Mouse (Mus musculus) midbrain, embryonic 16.5 days (tissue): ENCODE results near the gene Cpa1. TPM values are rescaled to one million over a fixed set of nuclear protein-coding genes. Genes with fewer than 3 reads are reported as not detected.
A peak's percentile ranks its signal among the peaks of the same experiment; 100 is the strongest.

Experiments
- ATAC-seq: fragments of 200-750 bp; cut with Nextera tagmentation; 2 replicates; pipeline ENCODE4 v1.8.0; 2017; ENCODE audit warnings: moderate TSS enrichment
- H3K27ac ChIP-seq: fragments of 300-500 bp; sonication (generic); 2 replicates; pipeline ENCODE4 v1.5.1; 2014; ENCODE audit warnings: mild to moderate bottlenecking, low read length, mixed read lengths
- H3K27me3 ChIP-seq: fragments of 300-500 bp; sonication (generic); 2 replicates; pipeline ENCODE4 v1.6.1; 2014; ENCODE audit warnings: low read depth, low read length, mixed read lengths; ENCODE audit not compliant: control insufficient read depth, insufficient read depth
- H3K36me3 ChIP-seq: fragments of 300-500 bp; sonication (generic); 2 replicates; pipeline ENCODE4 v1.6.1; 2014; ENCODE audit warnings: mild to moderate bottlenecking, low read length, moderate library complexity, mixed read lengths; ENCODE audit not compliant: control insufficient read depth, insufficient read depth
- H3K4me1 ChIP-seq: fragments of 300-500 bp; sonication (generic); 2 replicates; pipeline ENCODE4 v1.6.1; 2014; ENCODE audit warnings: mild to moderate bottlenecking, low read length, mixed read lengths; ENCODE audit not compliant: control insufficient read depth, insufficient read depth
- H3K4me2 ChIP-seq: fragments of 300-500 bp; sonication (generic); 2 replicates; pipeline ENCODE4 v1.6.1; 2014; ENCODE audit warnings: mild to moderate bottlenecking, low read length, mixed read lengths
- H3K4me3 ChIP-seq: fragments of 300-500 bp; sonication (generic); 2 replicates; pipeline ENCODE4 v1.5.1; 2014; ENCODE audit warnings: low read depth, mild to moderate bottlenecking, low read length, moderate library complexity, mixed read lengths
- H3K9ac ChIP-seq: fragments of 300-500 bp; sonication (generic); 2 replicates; pipeline ENCODE4 v1.6.1; 2014; ENCODE audit warnings: low read depth, low read length, mixed read lengths
- H3K9me3 ChIP-seq: fragments of 300-500 bp; sonication (generic); replicated peaks from 2 replicates; pipeline ENCODE4 v1.6.1; 2014; ENCODE audit warnings: mild to moderate bottlenecking, low read length, mixed read lengths; ENCODE audit not compliant: control insufficient read depth, poor library complexity, severe bottlenecking
- WGBS: fragments of 180-500 bp; shearing (Covaris S2); extraction: QIAGEN DNeasy Blood & Tissue Kit; methylation state at CpG from one replicate; pipeline ENCODE4 v1.1.7; 2014; 5-methylcytosine and 5-hydroxymethylcytosine counted together
- polyA plus RNA-seq: library from polyadenylated mRNA; unstranded; fragments of >200 nt; fragmentation: Nextera tagmentation; extraction: Ambion mirVana; gene quantifications from 2 replicates; pipeline ENCODE4 v1.2.1, GENCODE M21; 2015

Gene Cpa1
- polyA plus RNA-seq, 1 experiment from 2014 or later = 0.90 TPM

DNA sequence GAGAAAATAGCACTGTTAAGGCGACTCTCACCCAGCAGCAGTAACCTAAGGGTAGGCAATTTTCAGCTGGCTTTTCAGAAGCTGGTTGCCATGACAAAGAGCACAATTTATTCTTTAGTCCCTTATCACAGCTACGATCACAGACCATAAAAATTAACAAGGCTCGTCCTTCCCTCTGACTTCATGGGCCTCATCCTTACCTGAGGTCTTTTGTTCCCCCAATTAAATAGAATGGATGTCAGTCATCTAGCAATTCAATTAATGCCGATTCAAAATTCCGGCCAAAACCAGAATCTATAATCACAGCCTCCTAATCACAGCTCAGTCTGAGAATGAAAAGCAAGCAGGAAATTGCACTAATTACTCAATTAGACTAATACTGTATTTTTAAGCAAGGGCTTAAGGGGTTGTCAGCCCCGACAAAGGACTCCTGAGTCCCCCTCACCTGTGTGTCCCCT lies 15.4 kb downstream of the Cpa1 start:
- peak overlapping the region; percentile 30; the same call in 1 of the 2 replicates for H3K9ac ChIP-seq
- peak overlapping the region; percentile 87 for H3K27ac ChIP-seq
- no peaks in the 10 kb centered on the region for H3K9me3 ChIP-seq
- 12% methylated on average over 6 of the region's 6 CpGs for WGBS
- H3K4me3 ChIP-seq = no peak overlapping the region
- H3K4me2 ChIP-seq = no peak overlapping the region
- no peaks in the 10 kb centered on the region for H3K27me3 ChIP-seq
- H3K36me3 ChIP-seq = no peaks in the 10 kb centered on the region
- peak; percentile 72 for ATAC-seq
- peaks cover 41% of the 10 kb centered on the region for H3K4me1 ChIP-seq

DNA sequence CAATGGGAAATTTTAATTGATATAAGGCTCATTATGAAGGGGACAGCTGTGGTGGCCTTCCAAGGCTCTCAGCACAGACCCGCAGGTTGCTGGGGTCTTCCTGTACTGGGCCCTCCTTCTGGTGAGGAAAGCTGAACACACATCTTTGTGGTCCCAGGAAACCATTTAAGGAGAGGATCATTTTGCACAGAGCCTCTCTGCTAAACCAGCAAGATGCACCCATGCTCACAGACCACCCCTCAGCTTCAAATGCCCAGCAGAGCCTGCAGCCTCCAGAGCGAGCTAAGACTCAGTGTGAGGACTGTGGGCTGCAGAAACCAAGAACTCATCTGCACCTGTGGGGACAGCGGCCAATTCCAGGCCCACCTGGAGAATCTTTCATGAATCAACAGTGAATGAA lies 15.9 kb downstream of the Cpa1 start:
- ATAC-seq = peak; percentile 43; the same call in 1 of the 2 replicates
- 57% methylated on average over 3 of the region's 3 CpGs for WGBS

DNA sequence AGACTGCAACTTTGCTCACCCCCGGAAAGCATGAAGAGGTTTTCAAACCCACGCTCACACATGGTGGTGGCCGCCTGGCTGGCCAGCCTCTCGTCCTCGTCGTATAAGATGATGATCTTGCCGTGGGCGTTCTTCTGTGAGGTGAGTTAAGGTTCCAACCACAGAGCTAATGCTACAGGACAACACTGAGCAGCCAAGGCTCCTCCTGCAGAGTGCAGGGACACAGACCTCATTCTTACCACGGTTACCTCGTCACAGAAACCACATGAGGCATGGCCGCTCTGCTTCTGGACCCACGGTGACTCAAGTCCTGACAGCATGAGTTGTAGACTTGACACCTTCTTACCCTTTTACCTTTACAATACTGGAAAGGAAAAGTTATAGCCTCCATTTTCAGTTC lies 18.3 kb downstream of the Cpa1 start:
- no peak overlapping the region for H3K9ac ChIP-seq
- no peaks in the 10 kb centered on the region for H3K27me3 ChIP-seq
- H3K4me3 ChIP-seq = no peak overlapping the region
- peaks cover 39% of the 10 kb centered on the region for H3K4me1 ChIP-seq
- H3K9me3 ChIP-seq = no peaks in the 10 kb centered on the region
- 97% methylated on average over 12 of the region's 12 CpGs for WGBS
- H3K36me3 ChIP-seq = no peaks in the 10 kb centered on the region
- no peak overlapping the region for H3K27ac ChIP-seq
- no peak overlapping the region for H3K4me2 ChIP-seq
- ATAC-seq = no peak

More for the DNA sequence above, 15.9 kb downstream of the Cpa1 start:
- no peaks in the 10 kb centered on the region for H3K36me3 ChIP-seq
- no peak overlapping the region for H3K4me2 ChIP-seq
- peak overlapping the region; percentile 87 for H3K27ac ChIP-seq
- no peaks in the 10 kb centered on the region for H3K9me3 ChIP-seq
- H3K4me1 ChIP-seq = peaks cover 41% of the 10 kb centered on the region
- no peak overlapping the region for H3K4me3 ChIP-seq
- H3K9ac ChIP-seq = peak overlapping the region; percentile 30; the same call in 1 of the 2 replicates
- H3K27me3 ChIP-seq = no peaks in the 10 kb centered on the region

DNA sequence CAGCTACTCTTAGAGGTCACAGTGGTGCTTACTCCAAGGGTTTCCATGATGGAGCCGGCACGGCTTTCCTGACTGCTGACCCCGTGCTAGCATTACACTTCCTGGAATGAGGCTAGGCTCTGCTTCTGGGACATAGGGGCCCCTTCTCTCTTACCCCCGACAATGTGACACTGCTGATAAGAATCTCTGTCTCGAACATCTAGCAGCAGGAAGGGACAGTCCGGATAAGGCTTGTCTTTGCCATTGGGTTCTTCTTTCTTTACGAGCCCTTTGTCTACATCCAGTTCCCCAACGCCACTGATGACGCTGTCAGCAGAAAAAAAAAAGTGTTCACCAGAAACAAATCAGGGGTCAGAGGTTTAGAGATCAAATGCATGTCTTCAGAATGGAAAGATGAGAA lies 19.6 kb downstream of the Cpa1 start:
- ATAC-seq = no peak
- no peaks in the 10 kb centered on the region for H3K36me3 ChIP-seq
- H3K27me3 ChIP-seq = no peaks in the 10 kb centered on the region
- no peak overlapping the region for H3K9ac ChIP-seq
- H3K27ac ChIP-seq = no peak overlapping the region
- peaks cover 28% of the 10 kb centered on the region for H3K4me1 ChIP-seq
- 79% methylated on average over 9 of the region's 9 CpGs for WGBS
- no peak overlapping the region for H3K4me3 ChIP-seq
- H3K4me2 ChIP-seq = no peak overlapping the region
- no peaks in the 10 kb centered on the region for H3K9me3 ChIP-seq

DNA sequence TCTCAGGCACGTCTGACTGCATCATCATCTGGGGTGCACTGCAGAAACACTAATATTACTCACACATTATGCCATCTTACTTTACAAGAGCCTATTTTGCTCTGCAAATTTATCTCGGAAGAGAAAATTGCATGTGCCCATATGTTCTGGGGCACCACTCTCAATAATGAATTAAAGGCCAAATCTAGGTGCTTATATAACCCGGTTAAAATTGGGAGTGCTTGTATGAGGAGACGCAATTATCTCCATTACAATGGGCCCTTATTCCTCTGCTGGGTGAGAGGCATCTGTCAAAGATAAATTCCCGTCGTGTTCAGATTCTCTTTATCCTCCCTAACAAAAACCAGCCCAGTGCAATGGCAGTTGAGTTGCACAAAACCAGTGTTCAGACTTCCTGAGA lies 25.8 kb downstream of the Cpa1 start:
- WGBS = 28% methylated on average over 6 of the region's 6 CpGs
- H3K4me3 ChIP-seq = no peak overlapping the region
- no peaks in the 10 kb centered on the region for H3K27me3 ChIP-seq
- no peaks in the 10 kb centered on the region for H3K9me3 ChIP-seq
- no peak overlapping the region for H3K9ac ChIP-seq
- ATAC-seq = no peak
- peaks cover 11% of the 10 kb centered on the region; the same call in 1 of the 2 replicates for H3K4me1 ChIP-seq
- no peak overlapping the region for H3K4me2 ChIP-seq
- H3K27ac ChIP-seq = peak overlapping the region; percentile 22
- H3K36me3 ChIP-seq = no peaks in the 10 kb centered on the region

DNA sequence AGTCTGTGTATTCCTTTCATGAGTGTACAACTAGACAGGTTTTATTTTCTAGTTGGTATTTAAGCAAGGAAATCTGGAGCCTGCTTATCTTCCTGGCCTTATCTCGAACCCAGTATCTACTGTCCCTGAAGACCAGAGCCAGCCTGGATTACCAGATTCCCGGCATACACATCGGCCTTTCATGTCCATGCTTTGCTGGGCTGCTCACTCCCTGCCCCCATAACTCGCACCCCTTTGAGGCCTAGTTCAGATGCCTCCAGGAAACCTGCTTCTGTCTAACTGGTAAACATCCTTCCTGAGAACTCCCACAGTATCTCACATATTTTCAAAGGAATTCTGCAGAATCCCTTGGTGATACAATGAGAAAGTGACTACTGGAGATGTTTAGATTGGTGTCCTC lies 26.3 kb downstream of the Cpa1 start:
- WGBS = 50% methylated on average over 4 of the region's 4 CpGs
- Histone ChIP-seq H3K27me3 (no peaks in the 10 kb centered on the region), H3K9ac (no peak overlapping the region), H3K9me3 (no peaks in the 10 kb centered on the region), H3K27ac (peak overlapping the region; percentile 53), H3K36me3 (no peaks in the 10 kb centered on the region), H3K4me1 (peaks cover 11% of the 10 kb centered on the region; the same call in 1 of the 2 replicates), H3K4me3 (no peak overlapping the region), H3K4me2 (no peak overlapping the region)
- ATAC-seq = no peak

DNA sequence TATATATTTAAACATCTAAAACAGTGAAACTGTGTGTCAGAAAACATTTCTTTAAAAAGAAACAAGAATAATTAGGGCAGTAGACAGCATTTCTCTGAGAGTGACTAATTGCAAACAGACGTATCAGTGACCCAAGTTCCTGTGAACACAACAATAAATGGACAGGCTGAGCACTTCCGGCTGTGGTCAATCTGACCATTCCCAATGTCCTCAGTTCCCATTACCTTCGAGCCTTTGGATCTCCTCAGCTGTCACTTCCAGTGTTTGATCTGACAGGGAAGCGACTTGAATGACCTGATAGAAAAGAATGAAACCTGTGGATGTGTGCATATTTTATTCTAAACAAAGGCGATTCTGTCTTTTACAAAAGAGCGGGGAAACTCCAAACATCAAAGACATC lies 27.0 kb downstream of the Cpa1 start:
- no peak overlapping the region for H3K4me3 ChIP-seq
- no peaks in the 10 kb centered on the region for H3K9me3 ChIP-seq
- no peak overlapping the region for H3K27ac ChIP-seq
- no peaks in the 10 kb centered on the region for H3K27me3 ChIP-seq
- 29% methylated on average over 6 of the region's 6 CpGs for WGBS
- H3K9ac ChIP-seq = no peak overlapping the region
- no peak overlapping the region for H3K4me2 ChIP-seq
- ATAC-seq = no peak
- no peaks in the 10 kb centered on the region for H3K36me3 ChIP-seq
- peaks cover 11% of the 10 kb centered on the region; the same call in 1 of the 2 replicates for H3K4me1 ChIP-seq

DNA sequence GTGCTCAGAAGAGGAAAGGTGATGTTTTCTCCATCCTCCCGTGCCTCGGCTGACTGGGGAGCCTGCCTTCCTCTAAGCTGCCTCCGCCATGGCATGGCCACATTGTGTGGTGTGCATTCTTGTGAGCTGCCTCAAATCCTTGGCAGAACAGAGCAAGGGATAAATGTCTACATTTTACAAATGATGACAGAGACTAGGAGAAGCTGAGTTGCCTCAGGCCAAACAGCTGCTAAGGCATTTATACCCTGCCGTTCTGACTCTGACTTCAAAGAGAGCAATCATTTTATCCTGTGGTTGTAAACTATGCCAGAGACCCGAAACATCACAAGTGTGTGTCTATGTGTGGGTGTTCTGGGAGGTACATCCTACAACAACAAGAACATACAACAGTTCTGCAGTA lies 28.6 kb downstream of the Cpa1 start:
- H3K27ac ChIP-seq = no peak overlapping the region
- no peak for ATAC-seq

DNA sequence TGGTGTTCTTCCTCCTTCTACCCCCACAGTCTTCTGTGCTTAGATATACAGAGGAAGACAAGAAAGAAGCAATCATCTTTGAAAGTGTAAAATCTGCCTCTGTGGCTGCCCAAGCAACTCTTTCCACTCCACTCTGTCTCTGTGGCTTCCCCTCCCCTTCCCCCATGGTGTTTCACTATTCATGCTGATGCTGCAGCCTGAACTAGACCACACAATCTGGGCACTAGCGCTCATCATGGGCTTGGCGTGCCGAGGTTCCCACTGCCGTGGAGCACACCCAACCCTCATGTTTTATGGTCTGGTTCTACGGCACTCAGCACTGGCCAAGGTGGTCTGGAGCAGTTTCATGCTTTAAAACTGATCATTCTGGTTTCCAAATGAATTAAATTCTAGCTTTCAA lies 32.7 kb downstream of the Cpa1 start:
- Histone ChIP-seq H3K27me3 (no peaks in the 10 kb centered on the region), H3K9me3 (no peaks in the 10 kb centered on the region), H3K27ac (no peak overlapping the region), H3K36me3 (no peaks in the 10 kb centered on the region), H3K4me3 (no peak overlapping the region), H3K4me1 (peaks cover 28% of the 10 kb centered on the region), H3K4me2 (no peak overlapping the region), H3K9ac (no peak overlapping the region)
- ATAC-seq = no peak
- 75% methylated on average over 5 of the region's 5 CpGs for WGBS

More for the DNA sequence above, 28.6 kb downstream of the Cpa1 start:
- 33% methylated on average over 5 of the region's 5 CpGs for WGBS
- Histone ChIP-seq H3K9me3 (no peaks in the 10 kb centered on the region), H3K9ac (no peak overlapping the region), H3K27me3 (no peaks in the 10 kb centered on the region), H3K4me3 (no peak overlapping the region), H3K36me3 (no peaks in the 10 kb centered on the region), H3K4me1 (peaks cover 11% of the 10 kb centered on the region; the same call in 1 of the 2 replicates), H3K4me2 (no peak overlapping the region)
